Mouse (Mus musculus) neural tube, embryonic 10.5 days (tissue): ENCODE measurements around the gene Pheta1.

ENCODE experiments used
- DNase-seq: peaks from one replicate; pipeline ENCODE4 v3.0.0-alpha.2; 2017; ENCODE audit warnings: low spot score; ENCODE audit errors: extremely low spot score

Gene Pheta1

GRCm38 (mm10) chr5:121848743-121849142 lies at the start of gene Pheta1:
TSS of gene Pheta1 (plus strand) at chr5:121848984.
- DNase-seq: peak; percentile 97

- no peak for DNase-seq
Observed at GRCm38 (mm10) chr5:121807186-121807585, 41.6 kb upstream of the Pheta1 start.

- DNase-seq: no peak
Observed at GRCm38 (mm10) chr5:121808202-121808601, 40.6 kb upstream of the Pheta1 start.

GRCm38 (mm10) chr5:121809667-121810224 lies 39.0 kb upstream of the Pheta1 start:
- no peak for DNase-seq

- no peak for DNase-seq
Observed at GRCm38 (mm10) chr5:121810331-121811151, 38.2 kb upstream of the Pheta1 start.

- no peak for DNase-seq
Observed at GRCm38 (mm10) chr5:121811485-121811931, 37.3 kb upstream of the Pheta1 start.

GRCm38 (mm10) chr5:121812526-121813243 lies 36.1 kb upstream of the Pheta1 start:
- DNase-seq: no peak

GRCm38 (mm10) chr5:121813744-121814143 lies 35.0 kb upstream of the Pheta1 start:
- no peak for DNase-seq

- DNase-seq: no peak
Observed at GRCm38 (mm10) chr5:121815067-121815466, 33.7 kb upstream of the Pheta1 start.

- DNase-seq: no peak
Observed at GRCm38 (mm10) chr5:121815867-121816380, 32.9 kb upstream of the Pheta1 start.

- DNase-seq: no peak
Observed at GRCm38 (mm10) chr5:121816611-121817010, 32.2 kb upstream of the Pheta1 start.

- no peak for DNase-seq
Observed at GRCm38 (mm10) chr5:121817551-121817950, 31.2 kb upstream of the Pheta1 start.

- DNase-seq: no peak
Observed at GRCm38 (mm10) chr5:121818401-121818800, 30.4 kb upstream of the Pheta1 start.

- DNase-seq: no peak
Observed at GRCm38 (mm10) chr5:121818862-121819261, 29.9 kb upstream of the Pheta1 start.

GRCm38 (mm10) chr5:121819559-121819958 lies 29.2 kb upstream of the Pheta1 start:
- DNase-seq: no peak

- no peak for DNase-seq
Observed at GRCm38 (mm10) chr5:121820161-121820560, 28.6 kb upstream of the Pheta1 start.

GRCm38 (mm10) chr5:121820657-121821056 lies 28.1 kb upstream of the Pheta1 start:
- no peak for DNase-seq

GRCm38 (mm10) chr5:121821116-121821515 lies 27.7 kb upstream of the Pheta1 start:
- no peak for DNase-seq

GRCm38 (mm10) chr5:121821552-121821951 lies 27.2 kb upstream of the Pheta1 start:
- no peak for DNase-seq

- DNase-seq: no peak
Observed at GRCm38 (mm10) chr5:121822786-121823505, 25.8 kb upstream of the Pheta1 start.

- DNase-seq: no peak
Observed at GRCm38 (mm10) chr5:121823668-121824067, 25.1 kb upstream of the Pheta1 start.
